Mouse (Mus musculus) urinary bladder, postnatal 25 days (tissue): ENCODE measurements around the gene Hspa12b.

Experiments used
- DNase-seq: peaks from one replicate; pipeline ENCODE4 v3.0.0; 2022; ENCODE audit warnings: low spot score

Hspa12b gene

DNA sequence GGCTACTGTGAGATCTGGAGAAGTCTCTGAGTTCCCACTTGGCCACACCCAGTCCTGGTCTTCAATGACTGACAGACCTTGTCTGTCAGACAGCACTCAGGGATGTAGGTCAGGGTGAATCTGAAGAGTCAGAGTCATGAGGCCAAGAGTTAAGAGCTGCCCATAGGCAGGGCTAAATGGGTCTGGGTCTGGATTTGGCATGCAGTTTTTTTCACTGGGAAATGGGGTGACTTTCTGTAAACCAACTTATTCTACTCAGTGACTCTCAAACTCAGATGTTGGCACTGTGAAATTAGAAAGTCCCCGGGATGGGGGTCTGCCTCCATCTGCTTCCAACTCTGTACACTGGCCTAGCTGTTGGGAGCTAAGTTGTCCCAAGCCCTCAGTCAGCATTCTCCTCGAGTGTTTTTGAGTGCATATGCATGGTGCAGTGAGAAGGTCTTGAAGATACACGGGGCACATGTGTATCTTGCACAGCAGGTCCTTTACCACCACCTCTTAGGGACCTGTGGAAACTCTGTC lies 1.6 kb downstream of the Hspa12b start:
- peak; percentile 1 for DNase-seq

DNA sequence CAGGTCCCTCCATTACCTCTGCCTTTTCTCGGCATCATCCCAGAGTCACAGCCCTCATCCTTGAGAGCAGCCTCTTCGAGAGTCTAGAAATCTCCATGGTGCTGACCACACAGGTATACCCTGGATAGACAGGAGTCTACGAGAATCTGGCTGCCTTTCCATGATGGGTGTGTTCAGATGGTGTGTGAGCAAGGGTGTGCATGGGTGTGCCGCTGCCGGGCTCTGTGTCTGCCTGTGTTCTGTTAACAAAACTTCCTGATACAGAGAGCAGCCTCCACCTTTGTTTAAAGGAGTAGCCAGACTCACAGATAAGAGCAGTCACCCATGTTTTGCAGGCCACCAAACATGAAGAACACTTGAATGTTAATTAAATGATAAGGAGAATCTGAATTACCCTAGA lies 2.8 kb downstream of the Hspa12b start:
- DNase-seq = peak; percentile 2

GRCm38 (mm10) chr2:131130849-131131248 lies 3.8 kb downstream of the Hspa12b start:
- peak; percentile 1 for DNase-seq

DNA sequence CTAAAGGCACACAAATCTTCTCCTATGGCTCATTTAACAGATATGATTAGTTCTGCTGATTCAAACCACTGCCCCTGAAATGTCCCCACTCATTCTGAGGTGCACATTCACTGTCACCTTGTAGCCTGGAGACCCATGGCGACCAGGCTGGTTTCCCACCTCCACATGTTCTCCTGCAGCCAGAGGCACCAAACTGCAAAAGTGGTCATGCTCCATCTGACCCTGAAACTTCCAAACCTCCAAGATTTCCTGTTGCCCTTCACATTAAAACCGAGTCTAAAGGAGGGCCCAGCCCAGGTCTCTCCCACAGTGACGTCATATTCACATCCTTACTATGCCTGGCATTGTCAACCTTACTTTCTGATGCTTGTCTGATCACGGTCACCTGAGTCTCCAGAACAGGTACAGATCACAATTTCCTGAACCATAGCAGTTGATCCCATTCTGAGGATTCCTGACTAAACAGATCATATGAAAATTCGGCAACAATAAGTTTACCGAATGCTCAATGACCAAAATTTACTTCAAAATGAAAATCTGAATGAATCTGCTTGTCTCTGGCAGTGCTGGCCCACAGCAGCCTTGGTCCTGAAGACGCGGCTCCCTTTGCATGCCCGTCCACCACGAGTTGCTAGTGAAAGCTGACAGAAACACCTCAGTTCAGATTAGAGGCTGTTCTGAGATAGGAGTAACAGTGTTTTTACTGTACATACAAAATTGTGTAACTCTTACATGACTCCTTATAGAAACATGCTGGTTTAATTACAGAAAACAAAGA lies 5.2 kb downstream of the Hspa12b start:
- DNase-seq = peak; percentile 2

DNA sequence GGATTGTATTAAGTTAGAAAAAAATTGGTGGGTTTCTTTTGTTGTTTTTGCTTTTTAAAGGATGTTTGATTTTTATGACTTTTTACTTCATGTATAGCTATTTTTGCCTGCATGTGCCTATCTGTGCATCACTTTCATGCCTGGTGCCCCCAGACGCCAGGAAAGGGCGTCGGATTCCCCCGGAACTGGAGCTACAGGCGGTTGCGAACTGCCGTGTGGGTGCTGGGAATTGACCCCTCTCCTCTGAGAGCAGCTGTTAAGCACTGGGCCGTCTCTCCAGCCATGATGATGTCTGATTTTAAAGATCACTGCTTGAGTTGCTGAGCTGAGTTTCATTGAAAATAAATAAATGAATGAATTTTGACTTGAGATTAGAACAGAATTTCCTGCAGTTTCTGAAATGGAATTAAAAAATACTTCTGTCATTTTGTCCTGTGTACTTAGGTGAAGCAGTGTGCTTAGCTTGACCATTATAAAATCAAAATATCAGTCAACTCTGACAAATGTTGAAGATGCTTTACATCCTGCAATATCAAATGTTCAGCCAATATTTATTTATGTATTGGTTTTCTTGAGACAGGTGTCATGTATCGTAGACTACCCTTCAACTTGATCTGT lies 6.0 kb downstream of the Hspa12b start, which contains the start of gene Gm11037:
TSS of gene Gm11037 (plus strand) at position 568 of the 618 bp plus-strand sequence.
- DNase-seq = peak; percentile 1

GRCm38 (mm10) chr2:131134381-131134780 lies 7.3 kb downstream of the Hspa12b start:
- peak; percentile 2 for DNase-seq

DNA sequence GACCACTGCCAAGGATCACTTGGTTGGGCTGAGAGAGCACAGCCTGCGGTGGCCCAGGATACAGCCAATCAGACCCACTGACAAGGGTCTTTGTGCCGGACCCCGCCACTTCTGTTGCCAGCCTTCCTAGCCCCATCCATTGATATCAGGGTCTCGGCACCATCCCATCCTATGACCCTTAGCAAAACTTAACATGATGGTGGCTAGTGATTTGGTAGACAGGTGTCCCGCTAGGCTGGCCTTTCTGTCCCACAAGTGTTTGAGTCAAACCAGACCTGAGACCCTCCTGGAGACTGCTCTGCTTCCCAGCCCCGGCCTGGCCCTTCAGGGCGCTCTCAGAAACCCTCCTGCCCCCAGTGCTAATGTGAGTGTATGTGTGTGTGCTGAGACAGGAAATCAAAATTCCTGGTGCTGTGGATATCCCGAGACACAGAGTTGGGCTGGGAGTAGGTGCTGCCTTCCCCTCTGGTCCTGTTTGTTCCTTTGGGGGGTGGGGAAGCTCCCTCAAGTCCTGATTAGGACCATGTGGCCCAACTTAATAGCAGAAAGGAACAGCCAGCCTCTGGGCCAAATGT lies 7.8 kb downstream of the Hspa12b start:
- no peak for DNase-seq

DNA sequence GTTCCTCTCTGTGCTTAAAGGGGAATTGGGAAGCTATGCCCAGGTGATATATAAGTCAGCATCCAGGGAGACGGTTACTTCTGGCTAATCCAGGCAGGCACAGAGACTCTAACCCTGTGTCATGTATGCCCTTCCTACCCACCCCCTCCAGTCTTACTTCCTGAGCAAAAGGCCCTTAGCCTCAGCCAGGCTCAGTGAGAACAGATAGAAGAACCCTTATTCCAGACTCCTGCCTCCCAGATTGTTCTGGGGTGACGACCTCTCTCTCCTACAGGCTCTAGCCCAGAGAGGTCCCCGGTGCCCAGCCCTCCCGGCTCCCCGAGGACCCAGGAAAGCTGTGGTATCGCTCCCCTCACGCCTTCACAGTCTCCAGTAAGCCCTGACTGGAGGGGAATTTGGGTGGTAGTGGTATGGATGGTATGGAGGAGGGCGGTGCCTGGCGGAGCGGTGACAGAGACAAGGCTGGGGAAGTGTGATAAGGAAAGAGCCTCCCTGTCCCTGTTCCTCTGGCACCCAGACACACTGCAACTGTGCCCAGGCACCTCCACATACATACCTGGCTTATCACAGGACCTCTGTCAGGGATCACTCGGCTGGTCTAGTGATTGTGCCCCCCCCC lies 8.6 kb downstream of the Hspa12b start:
- DNase-seq = peak; percentile 1

DNA sequence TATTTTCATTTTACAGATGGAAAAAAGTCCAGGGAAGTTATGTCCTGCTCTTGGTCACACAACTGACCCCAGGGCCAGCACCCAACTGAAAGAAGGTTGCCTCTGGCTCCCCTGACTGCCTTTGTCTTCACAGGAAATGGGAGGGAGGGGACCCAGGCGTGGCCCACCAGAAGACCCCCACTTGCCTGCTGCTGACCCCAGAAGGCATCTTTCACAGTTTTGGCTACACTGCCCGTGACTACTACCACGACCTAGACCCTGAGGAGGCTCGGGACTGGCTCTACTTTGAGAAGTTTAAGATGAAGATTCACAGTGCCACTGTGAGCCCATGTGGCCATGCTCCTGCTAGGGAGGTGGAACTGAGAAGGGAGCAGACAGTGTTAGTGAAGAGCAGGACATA lies 11.2 kb downstream of the Hspa12b start:
- DNase-seq = no peak

DNA sequence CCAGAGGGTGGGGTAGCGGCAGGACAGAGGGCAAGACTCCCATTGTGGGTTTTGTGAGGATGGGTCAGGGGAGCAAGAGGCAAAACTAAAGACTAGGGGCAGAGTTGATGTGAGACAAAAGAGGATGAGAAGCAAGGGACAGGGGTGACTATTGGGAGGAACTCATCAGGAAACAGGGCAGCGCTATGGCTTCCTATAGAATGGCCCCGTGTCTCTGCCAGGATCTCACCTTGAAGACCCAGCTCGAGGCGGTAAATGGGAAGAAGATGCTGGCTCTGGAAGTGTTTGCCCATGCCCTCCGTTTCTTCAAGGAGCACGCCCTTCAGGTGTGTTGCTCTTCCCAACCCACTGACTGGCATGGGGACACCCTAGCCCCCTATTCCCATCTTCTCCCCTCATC lies 11.7 kb downstream of the Hspa12b start:
- no peak for DNase-seq

DNA sequence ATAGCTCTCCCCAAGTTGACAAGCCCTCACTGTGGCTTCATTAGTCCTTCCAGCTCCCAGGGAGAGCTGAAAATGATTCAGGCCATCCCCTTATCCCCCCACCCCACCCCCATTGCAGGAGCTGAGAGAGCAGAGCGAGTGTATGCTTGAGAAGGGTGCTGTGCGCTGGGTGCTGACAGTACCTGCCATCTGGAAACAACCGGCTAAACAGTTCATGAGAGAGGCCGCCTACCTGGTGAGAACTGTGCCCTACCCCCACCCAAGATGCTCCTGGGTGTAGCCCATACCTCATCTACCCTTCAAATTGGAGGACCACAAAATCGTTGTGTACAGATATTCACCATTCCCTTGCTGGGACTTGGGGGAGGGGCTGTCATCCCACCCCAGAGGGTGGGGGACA lies 12.2 kb downstream of the Hspa12b start:
- DNase-seq = no peak

DNA sequence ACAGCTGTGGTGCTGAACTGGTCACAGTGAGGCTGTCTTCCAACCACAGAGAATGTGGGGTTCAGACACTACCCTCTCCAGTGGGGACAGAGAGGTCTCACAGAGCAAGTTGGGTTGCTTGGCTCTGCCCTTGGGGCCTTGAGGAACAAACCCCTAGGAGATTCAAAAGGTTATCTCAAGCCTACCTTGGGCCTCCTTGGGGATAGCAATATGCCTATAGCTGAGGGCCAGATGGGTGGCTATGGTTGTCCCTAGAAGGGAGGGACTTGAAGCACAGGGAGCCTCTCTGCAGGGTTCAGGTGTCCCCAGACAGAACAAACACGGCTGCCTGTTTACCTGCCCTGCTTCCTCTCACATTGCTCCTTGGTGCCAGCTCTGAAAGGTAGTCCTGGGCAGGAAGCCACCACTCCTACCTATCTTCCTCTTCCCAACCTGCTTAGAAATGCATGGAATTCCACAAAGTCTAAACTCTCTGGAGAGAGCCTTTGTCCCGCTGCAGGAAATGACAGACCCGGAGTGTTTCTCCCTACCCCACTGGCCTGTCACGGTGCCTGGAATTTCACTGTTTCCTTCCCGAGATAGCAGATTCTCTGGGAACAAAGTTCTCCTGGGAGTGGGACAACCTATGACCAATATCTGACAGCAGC lies 12.9 kb downstream of the Hspa12b start:
- DNase-seq = no peak

DNA sequence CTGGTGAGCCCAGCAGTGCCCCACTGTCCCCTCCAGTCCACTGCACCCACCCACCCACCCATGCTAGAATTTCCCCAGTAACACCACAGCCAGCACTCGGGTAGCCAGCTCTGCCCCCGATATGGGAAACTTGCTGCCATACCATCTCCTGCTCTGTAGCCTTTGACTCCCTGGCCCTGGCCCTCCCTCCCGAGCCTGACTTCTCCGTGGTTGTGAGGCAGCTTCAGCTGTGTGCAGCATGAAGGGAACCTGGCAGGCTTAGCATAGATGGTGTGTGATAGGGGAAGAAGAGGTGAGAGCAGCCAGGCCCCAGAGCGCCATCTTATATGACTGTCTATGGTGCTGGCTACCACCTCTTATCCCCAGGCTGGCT lies 13.4 kb downstream of the Hspa12b start:
- DNase-seq = no peak

DNA sequence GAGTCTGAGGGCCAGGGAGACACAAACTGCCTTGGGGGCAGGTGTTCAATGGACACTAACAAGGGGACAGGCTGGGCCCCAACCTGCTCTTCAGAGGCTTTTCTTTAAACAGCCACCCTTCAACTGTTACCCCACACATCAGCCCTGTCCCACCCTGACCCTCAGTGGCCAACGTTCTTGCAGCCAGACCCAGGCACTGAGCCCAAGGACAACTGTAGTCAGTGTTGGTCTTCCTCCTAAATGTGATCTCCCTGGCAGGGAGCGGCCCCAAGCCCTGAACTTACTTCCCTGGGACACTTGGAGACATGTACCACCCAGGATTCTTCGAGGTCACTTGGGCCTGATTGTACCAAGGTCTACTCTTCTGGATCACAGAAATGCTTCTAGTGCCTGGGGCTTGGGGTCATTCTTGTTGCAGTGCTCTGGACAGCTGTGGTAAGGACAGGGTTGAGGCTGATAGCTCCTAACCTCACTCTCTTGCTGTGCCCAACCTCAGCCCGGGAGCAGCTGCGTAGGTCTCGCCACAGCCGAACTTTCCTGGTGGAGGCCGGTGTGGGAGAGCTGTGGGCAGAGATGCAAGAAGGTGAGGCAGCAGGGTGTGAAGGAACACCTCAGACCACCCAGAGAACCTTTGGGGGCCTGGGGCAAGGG lies 14.4 kb downstream of the Hspa12b start:
- DNase-seq = no peak

GRCm38 (mm10) chr2:131142592-131142991 lies 15.5 kb downstream of the Hspa12b start:
- DNase-seq = peak; percentile 68

DNA sequence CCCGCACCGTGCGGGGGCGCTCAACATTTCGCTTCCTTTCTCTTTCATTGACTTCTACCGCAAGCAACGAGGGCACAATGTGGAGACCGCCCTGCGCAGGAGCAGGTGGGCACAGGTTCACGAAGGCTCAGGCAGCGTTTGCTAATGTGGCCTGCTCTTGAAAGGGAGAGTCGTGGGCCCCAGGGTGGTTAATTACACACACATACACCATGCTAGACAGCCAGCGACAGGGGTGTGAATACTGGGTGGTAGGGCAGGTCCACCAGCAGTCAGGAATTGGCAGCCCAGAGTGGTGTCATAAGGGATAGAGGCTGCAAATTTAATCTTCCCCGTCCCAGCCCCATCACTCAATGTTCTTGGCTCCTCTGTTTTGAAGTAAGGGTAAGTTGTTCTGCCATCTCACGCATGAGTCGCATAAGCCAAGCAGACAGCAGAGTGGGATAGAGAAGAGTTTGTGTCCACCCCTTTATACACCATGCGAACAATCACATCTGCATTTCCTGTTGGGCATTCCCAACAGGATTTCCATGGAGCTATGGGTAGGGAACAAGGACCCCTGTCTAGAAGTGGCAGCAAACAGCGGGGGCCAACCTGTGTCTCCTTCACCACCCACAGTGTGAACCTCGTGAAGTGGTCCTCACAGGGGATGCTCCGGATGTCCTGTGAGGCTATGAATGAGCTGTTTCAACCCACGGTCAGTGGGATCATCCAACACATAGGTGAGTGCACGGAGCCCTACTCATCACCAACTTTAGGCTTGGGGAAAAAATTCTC lies 16.1 kb downstream of the Hspa12b start:
- DNase-seq = no peak

GRCm38 (mm10) chr2:131145121-131145520 lies 18.0 kb downstream of the Hspa12b start:
- no peak for DNase-seq

- DNase-seq = no peak
These were observed 18.5 kb downstream of the Hspa12b start for GRCm38 (mm10) chr2:131145536-131145935.

DNA sequence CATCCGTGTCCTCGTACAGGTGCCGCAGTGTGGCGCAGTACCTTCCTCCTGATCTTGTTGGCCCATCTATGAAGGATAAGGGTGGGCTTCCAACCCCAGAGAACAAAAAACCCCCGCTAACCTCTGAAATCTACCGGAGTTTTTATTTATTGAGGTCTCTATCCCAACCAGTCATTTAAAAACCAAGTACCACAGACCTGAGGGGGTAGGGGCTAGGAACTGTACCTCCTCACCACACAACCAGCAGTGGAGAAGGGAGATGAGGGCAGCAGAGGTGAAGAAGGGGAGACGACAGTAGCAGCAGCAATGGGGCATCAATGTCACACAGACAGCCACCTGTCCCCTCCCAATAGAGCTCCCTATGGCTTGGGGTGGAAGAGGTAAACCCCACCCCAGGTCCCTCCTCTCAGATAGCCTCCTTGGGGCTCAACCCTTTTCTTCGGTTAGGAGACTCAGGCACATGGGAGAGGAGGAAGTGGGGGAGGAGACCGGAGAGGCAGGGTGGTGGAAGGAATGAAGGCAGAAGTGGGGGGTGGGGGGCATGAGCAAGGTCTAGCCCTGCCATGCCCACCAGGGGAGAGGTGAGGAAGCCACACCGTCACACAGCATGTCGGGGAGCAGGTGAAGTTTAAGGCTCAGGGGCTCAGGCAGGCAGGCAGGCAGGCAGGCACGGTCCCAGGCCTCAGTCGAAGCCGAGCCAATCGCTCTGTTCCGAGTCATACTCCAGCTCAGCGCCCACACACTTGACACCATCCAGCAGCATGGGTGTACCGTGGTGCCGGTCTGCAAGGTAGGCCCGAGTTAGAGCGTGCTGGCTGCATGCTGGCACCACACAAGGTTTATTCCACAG lies 19.3 kb downstream of the Hspa12b start:
- DNase-seq = no peak

- no peak for DNase-seq
These were observed 19.9 kb downstream of the Hspa12b start for GRCm38 (mm10) chr2:131147043-131147365.
